Mouse (Mus musculus): ENCODE measurements around the gene Dnah9.
A peak's percentile ranks its signal among the peaks of the same experiment; 100 is the strongest.

Dnah9 gene

GRCm38 (mm10) chr11:66167801-66168651 is at the start of gene Dnah9:
Gene Dnah9 (minus strand): TSS chr11:66168551.
- no peak for DNase-seq (ENCODE audit: low read depth, low spot score)

GRCm38 (mm10) chr11:66188627-66189287 is 20.4 kb upstream of the Dnah9 start:
- DNase-seq (ENCODE audit: low read depth, low spot score) = peak; percentile 32

GRCm38 (mm10) chr11:66188146-66188545 is 19.8 kb upstream of the Dnah9 start:
- no peak for DNase-seq (ENCODE audit: low read depth, low spot score)

- DNase-seq (ENCODE audit: low read depth, low spot score) = no peak
These were observed 9.4 kb upstream of the Dnah9 start for GRCm38 (mm10) chr11:66177781-66178180.

DNA sequence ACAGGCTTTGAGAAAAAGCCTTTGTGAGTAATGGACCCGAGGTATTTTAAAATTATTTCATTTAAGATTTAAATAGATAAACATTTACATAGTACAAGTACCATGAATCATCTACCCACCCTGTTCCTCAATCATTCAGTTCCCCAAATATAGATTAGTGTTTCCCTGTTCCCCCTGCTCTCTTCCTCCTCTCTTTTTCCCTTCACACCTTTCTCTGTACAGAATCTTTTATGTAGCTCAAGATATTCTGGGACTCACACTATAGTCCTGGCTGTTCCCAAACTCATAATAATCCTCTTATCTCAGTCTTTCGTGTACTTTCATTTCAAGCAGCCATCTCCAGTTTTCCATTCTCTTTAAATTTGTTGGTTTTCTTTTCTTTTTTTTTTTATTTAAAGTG is 4.3 kb downstream of the Dnah9 start:
- no peak for DNase-seq (ENCODE audit: low read depth, low spot score)

GRCm38 (mm10) chr11:66140631-66141252 is 27.6 kb downstream of the Dnah9 start:
- no peak for DNase-seq (ENCODE audit: low read depth, low spot score)

GRCm38 (mm10) chr11:66134826-66135225 is 33.5 kb downstream of the Dnah9 start:
- no peak for DNase-seq (ENCODE audit: low read depth, low spot score)

DNA sequence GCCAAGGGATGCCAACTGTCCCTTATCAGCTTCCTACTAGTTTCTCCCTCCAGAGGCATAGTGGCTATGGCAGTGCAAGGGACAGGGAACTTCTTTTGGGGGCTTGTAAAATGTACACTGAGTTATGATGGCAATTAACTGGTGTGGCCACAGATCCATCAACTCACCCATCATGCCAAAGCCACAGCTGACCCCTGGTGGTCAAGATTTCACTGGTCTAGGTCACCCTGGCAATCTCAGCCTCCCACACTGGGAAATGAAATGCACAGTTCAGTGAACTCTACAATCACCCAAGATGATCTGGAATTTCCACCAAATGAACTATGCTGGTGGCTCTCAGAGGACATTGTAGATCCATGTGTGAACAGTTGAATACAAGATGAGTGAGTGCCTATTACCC is 42.2 kb downstream of the Dnah9 start:
- DNase-seq (ENCODE audit: low read depth, low spot score) = no peak

DNA sequence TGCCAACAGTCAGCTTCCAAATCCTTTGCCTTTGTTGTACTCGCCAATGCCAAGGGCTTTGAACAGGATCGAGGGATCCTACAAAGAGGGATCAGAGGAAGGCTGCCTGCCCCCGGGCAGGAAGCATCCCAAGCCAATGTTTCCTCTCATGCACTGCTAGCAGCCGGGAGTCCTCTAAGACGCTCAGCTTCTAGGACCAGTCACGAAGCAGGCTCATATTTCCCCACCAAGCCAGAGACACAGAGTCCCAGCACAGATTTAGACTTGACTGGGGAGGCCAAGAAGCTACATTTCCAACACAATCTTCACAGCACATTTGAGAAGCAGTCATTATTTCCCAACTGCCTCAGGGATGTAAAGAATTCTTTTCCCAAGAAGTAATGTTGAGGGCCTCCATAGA is 43.9 kb downstream of the Dnah9 start:
- DNase-seq (ENCODE audit: low read depth, low spot score) = no peak

DNA sequence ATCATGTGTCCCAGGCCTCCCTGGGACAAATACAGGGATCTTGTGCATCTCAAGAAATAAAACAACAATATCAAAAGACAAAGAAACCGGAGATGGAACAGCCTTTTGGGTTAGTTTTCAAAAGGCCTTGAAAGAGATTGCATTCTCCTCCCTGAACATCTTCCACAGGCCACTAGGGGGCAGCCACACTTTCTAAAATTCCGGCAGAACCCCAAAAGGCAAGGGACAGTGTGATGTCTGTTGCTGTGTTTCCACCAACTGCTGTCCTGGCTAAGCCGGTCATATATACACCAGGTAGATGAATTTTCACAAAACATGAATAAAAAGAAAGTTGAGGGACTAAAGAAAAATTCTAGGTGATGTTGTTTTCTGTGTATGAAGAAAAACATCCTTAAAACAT is 46.3 kb downstream of the Dnah9 start:
- peak; percentile 42 for DNase-seq (ENCODE audit: low read depth, low spot score)

DNA sequence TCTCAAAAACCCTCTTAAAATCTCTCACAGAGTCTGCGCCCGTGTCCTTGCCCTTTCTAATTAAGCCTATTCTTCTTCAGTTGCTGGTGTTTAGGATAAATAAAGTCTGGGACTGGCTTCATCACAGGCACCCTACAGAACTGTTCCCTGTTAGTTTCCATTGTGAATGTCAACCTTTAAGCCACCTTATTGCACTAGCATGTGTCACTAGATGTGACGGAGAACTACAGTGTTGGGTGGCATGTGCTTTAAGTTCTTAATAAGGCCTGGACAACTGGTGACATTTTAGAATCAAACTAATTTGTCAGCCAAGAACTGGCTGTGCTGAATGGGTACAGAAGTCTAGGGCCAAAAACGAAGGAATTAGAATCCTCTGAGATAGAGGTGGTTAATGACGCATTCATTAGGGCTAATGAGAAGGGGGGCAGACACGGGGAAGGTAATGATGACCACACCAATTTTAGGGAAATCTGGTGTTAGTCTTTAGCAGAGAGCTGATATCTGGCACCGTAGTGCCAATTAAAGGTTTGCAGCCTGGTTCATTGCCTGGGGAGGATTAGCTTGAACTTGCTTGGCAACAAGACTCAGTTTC is 84.6 kb downstream of the Dnah9 start:
- DNase-seq (ENCODE audit: low read depth, low spot score) = no peak

- DNase-seq (ENCODE audit: low read depth, low spot score) = no peak
These were observed 95.4 kb downstream of the Dnah9 start for GRCm38 (mm10) chr11:66072921-66073320.

DNA sequence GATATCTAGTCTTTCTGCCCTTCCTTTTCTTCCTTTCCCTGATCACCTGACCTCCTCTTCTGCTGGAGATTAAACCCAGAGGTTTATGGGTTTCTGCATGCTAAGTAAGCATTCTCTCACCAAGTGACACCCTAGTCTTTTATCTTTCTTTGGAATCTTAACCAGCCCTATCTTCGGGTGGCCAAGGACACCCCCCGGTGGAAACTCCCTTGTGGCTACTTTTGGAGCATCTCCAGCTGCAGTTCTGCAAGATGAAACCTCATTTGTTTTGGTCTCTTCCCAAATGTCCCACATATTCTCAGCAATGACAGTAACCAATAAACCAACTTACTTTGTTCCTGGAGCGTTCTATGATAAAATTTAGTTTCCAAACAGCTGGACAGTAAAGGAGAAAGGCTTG is 109.4 kb downstream of the Dnah9 start:
- no peak for DNase-seq (ENCODE audit: low read depth, low spot score)

- no peak for DNase-seq (ENCODE audit: low read depth, low spot score)
These were observed 117.1 kb downstream of the Dnah9 start for GRCm38 (mm10) chr11:66051294-66051693.

- DNase-seq (ENCODE audit: low read depth, low spot score) = no peak
These were observed 119.2 kb downstream of the Dnah9 start for GRCm38 (mm10) chr11:66049146-66049545.

DNA sequence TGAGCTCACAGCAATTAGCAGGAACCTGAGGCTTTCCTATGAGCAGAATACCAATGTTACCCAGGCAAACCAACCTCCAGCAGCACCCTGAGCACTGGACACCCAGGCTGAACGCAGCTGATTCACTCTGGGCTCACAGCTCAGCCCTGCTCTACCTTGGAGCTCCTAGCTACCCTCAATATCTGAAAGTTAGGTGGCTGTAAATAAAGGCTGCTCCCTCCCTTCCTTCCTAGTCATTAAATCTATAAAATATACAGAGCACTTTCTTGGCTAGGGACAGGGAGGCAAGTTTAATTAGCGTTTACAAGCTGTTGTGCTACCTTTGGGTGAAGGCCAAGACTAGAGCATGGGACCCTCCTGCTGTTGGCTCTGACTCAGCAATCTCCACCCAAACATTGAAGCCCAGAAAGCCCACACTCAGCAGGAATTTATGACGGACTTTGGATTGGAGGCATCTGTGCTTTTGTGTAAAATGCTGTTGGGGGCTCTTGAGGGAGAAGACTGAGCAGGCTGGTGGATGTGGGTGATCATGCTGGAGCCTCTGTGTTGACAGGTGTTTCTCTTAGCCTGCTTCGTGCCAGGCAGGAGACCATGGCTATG is 121.7 kb downstream of the Dnah9 start:
- no peak for DNase-seq (ENCODE audit: low read depth, low spot score)

DNA sequence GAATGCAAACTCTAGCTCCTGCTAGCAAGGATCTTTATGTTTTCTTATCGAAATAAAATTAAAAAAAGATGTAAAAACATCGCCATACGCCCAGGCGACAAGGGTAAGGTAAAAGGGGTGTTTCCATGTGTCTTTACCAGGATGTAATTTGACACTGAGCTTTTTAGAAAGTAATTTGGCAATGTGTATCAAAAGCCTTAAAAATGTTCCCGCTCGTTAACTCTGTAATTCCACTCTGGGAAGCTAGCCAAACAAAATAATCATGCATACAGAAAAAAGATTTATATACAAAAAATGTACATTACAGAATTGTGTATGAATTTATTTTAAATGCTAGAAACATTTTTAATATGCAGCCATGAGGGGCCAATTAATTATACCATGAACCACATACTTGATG is 124.7 kb downstream of the Dnah9 start:
- no peak for DNase-seq (ENCODE audit: low read depth, low spot score)

DNA sequence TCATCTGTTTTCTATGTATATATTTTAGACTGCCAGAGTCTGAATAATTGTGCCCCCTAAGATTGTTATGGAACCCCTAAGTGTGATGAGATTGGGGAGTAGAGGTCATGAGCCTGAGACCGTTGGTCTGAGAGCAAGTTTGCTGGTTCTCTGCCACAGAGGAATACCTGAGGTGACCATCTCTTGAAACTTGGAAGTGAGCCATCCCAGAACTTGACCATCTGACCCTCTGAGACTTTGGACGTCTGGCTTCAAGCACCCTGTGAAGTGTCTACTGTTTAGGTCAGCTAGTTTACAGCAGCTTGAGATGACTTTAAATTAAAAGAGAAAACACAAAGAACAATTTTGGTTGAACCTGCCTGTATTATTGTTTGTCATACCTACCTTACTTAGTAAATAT is 125.8 kb downstream of the Dnah9 start:
- DNase-seq (ENCODE audit: low read depth, low spot score) = no peak

- DNase-seq (ENCODE audit: low read depth, low spot score) = no peak
These were observed 142.6 kb downstream of the Dnah9 start for GRCm38 (mm10) chr11:66025728-66026127.

DNA sequence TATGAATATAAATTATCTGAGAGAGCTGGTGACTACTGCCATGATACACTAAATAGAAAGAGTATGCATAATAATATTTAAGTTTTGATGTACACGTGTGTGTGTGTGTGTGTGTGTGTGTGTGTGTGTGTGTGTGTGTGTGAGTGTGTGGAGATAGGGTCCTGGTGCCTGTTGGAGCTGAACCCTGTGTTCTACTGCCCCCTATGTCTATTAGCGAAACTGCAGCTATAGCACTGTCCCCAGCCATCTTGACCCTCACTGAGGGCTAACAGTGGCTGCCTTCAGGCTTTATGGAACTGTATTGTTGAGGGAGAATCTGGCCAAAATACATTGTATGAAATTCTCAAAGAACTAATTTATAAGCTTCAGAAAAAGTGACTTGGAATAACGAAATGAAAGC is 192.5 kb downstream of the Dnah9 start:
- no peak for DNase-seq (ENCODE audit: low read depth, low spot score)

DNA sequence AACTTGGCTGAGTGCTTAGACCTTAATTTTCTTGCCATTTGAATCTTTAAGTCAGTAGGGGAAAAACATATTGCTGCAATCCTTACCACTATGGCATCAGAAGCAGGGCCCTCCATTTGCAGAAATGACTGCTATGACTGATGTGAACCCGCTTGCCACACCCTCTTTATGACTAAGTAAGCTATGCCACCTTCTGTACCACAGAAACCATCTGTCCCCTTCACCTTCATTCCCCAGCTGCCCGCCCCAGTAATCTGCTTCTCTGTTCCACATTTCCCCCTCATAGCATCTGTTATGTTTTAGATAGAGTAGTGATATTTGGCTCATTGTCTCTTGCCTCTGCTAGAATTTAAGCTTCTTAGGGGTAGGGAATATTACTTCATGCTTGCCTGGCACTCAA is 237.6 kb downstream of the Dnah9 start:
- no peak for DNase-seq (ENCODE audit: low read depth, low spot score)

DNA sequence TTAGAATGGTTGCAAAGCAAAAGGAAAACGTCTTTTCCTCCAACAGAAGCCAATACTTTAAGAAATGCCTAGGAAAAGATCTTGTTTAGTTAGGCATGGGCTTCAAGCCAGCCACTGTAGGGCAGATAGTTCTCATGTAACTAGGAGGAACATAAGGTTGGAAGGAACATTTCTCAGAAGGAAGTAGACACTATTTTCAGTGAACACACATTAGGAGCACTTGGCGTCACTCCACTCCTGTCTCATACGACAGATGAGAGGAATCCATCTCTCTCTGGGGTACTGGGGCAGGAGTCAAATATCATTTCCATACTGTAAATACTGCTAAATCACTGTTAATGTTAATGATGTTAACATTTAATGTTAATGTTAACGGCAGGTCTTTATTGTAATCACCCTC is 238.0 kb downstream of the Dnah9 start:
- no peak for DNase-seq (ENCODE audit: low read depth, low spot score)
